10 mouse cellular contexts compared by ENCODE assay signal in the genomic region with DNA sequence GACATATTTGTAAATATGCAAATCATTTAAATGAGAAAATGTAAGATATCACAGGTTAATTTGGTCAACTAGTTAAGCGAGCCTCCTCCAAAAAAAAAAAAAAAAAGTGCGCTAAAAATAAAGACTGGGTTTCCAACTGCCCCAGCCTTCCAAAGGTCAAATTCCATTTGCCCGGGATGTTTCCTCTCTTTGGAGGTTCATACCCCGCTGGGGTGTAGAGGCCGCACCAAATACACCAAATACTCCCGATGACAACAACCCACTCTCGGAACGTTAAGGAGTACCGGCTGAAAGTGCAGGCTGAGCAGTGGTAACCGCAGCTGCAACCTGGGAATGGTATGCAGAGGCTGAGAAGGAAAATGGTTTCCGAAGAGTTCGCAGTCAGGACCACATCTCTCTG. TPM values are rescaled to one million over a fixed set of nuclear protein-coding genes. Genes with fewer than 3 reads are reported as not detected.
DNase-seq lines count a peak whose midpoint lies in the region; ATAC-seq lines count a peak whose summit lies in the region.
"Had no signal": no experiment of that assay in that cellular context is flagged by ENCODE, and none has a peak within 500 bp of the region (broad histone marks: within the 10 kb centered on the region; RNA-seq: fewer than 3 reads in every experiment).

No protein-coding gene starts in this region.

- H3K9ac ChIP-seq in kidney, embryonic 16.5 days (replicated peaks; ENCODE audit: low read length), result no peak overlapping the region
- H3K9ac ChIP-seq in embryonic facial prominence, embryonic 13.5 days, result no peak overlapping the region
- no peak overlapping the region for H3K9ac ChIP-seq in hindbrain, embryonic 14.5 days
- H3K9ac ChIP-seq in midbrain, embryonic 15.5 days, result no peak overlapping the region

- no peaks in the 10 kb centered on the region for H3K27me3 ChIP-seq in kidney, embryonic 16.5 days (ENCODE audit: insufficient read depth, low read length)
- H3K27me3 ChIP-seq in embryonic facial prominence, embryonic 13.5 days, result no peaks in the 10 kb centered on the region
- H3K27me3 ChIP-seq in hindbrain, embryonic 14.5 days (ENCODE audit: control insufficient read depth, insufficient read depth, low read length), result no peaks in the 10 kb centered on the region
- H3K27me3 ChIP-seq in midbrain, embryonic 15.5 days (replicated peaks), result no peaks in the 10 kb centered on the region

- no peak for ATAC-seq in kidney, embryonic 16.5 days (ENCODE audit: low FRiP score, low TSS enrichment)
- no peak for ATAC-seq in embryonic facial prominence, embryonic 13.5 days (ENCODE audit: insufficient number of reproducible peaks, insufficient read depth, low FRiP score, low TSS enrichment, low read depth)
- no peak for ATAC-seq in hindbrain, embryonic 14.5 days (ENCODE audit: low FRiP score)
- ATAC-seq in midbrain, embryonic 15.5 days (replicated peaks), result no peak
- ATAC-seq: inflammation-experienced regulatory T-cells, adult 6 months; Patski had no signal

- H3K9me3 ChIP-seq in kidney, embryonic 16.5 days (ENCODE audit: low read length), result no peaks in the 10 kb centered on the region
- no peaks in the 10 kb centered on the region for H3K9me3 ChIP-seq in embryonic facial prominence, embryonic 13.5 days
- no peaks in the 10 kb centered on the region for H3K9me3 ChIP-seq in hindbrain, embryonic 14.5 days (ENCODE audit: control insufficient read depth, low read length)
- H3K9me3 ChIP-seq in midbrain, embryonic 15.5 days, result no peaks in the 10 kb centered on the region

- WGBS in kidney, embryonic 16.5 days, result 31% methylated on average over 12 of the region's 12 CpGs
- WGBS in embryonic facial prominence, embryonic 13.5 days, result 20% methylated on average over 12 of the region's 12 CpGs
- 26% methylated on average over 12 of the region's 12 CpGs for WGBS in hindbrain, embryonic 14.5 days
- 31% methylated on average over 12 of the region's 12 CpGs for WGBS in midbrain, embryonic 15.5 days

- peak overlapping the region; percentile 19; the same call in 1 of the 2 replicates for H3K4me2 ChIP-seq in kidney, embryonic 16.5 days (replicated peaks; ENCODE audit: low read depth, low read length)
- H3K4me2 ChIP-seq in embryonic facial prominence, embryonic 13.5 days, result peak overlapping the region; percentile 45
- peak overlapping the region; percentile 38 for H3K4me2 ChIP-seq in hindbrain, embryonic 14.5 days (replicated peaks)
- H3K4me2 ChIP-seq in midbrain, embryonic 15.5 days, result peak overlapping the region; percentile 41

- no peak overlapping the region for H3K27ac ChIP-seq in kidney, embryonic 16.5 days (ENCODE audit: low read length)
- H3K27ac ChIP-seq in embryonic facial prominence, embryonic 13.5 days, result no peak overlapping the region
- no peak overlapping the region for H3K27ac ChIP-seq in hindbrain, embryonic 14.5 days
- H3K27ac ChIP-seq in midbrain, embryonic 15.5 days, result no peak overlapping the region

- DNase-seq in kidney, adult 8-10 months, result no peak
- no peak for DNase-seq in hindbrain, embryonic 14.5 days (ENCODE audit: low spot score)
- DNase-seq in retina, postnatal 1 day, result no peak
- no peak for DNase-seq in testis, postnatal 10 days (ENCODE audit: low spot score)
- DNase-seq: lung, adult 2 months had no signal

- 0 out of 2 replicates have a peak, but pooled peaks cover 6% of the 10 kb centered on the region for H3K4me1 ChIP-seq in kidney, embryonic 16.5 days (ENCODE audit: insufficient read depth, low read length)
- peaks cover 6% of the 10 kb centered on the region for H3K4me1 ChIP-seq in embryonic facial prominence, embryonic 13.5 days
- H3K4me1 ChIP-seq in hindbrain, embryonic 14.5 days (replicated peaks; ENCODE audit: control insufficient read depth, insufficient read depth, low read length), result no peaks in the 10 kb centered on the region; the same call in 1 of the 2 replicates
- peaks cover 5% of the 10 kb centered on the region for H3K4me1 ChIP-seq in midbrain, embryonic 15.5 days

- 0 out of 2 replicates have a peak overlapping the region, but pooled peaks have one; percentile 8 for H3K4me3 ChIP-seq in kidney, embryonic 16.5 days (ENCODE audit: low read length)
- H3K4me3 ChIP-seq in embryonic facial prominence, embryonic 13.5 days, result 0 out of 2 replicates have a peak overlapping the region, but pooled peaks have one; percentile 13
- no peak overlapping the region for H3K4me3 ChIP-seq in hindbrain, embryonic 14.5 days (replicated peaks; ENCODE audit: low read length)
- no peak overlapping the region for H3K4me3 ChIP-seq in midbrain, embryonic 15.5 days

- H3K36me3 ChIP-seq in kidney, embryonic 16.5 days (ENCODE audit: insufficient read depth, low read length), result no peaks in the 10 kb centered on the region
- no peaks in the 10 kb centered on the region for H3K36me3 ChIP-seq in embryonic facial prominence, embryonic 13.5 days
- H3K36me3 ChIP-seq in hindbrain, embryonic 14.5 days (replicated peaks; ENCODE audit: control insufficient read depth, insufficient read depth), result no peaks in the 10 kb centered on the region
- no peaks in the 10 kb centered on the region for H3K36me3 ChIP-seq in midbrain, embryonic 15.5 days (replicated peaks)

RNA-seq across cellular contexts. Expression of a gene that starts 19.4 kb away (rescaled TPM):
- polyA plus RNA-seq in kidney, embryonic 16.5 days (2015; fragmentation: Nextera tagmentation; extraction: Ambion mirVana), result 11.4 and 11.8 TPM in 2 replicates
- 10.6 and 12.9 TPM in 2 replicates for polyA plus RNA-seq in embryonic facial prominence, embryonic 13.5 days (2015; fragmentation: Nextera tagmentation; extraction: Ambion mirVana)
- 21.5 and 25.5 TPM in 2 replicates for polyA plus RNA-seq in hindbrain, embryonic 14.5 days (2014; fragmentation: Nextera tagmentation; extraction: Ambion mirVana)
- polyA plus RNA-seq in midbrain, embryonic 15.5 days (2015; fragmentation: Nextera tagmentation; extraction: Ambion mirVana), result 25.3 and 27.3 TPM in 2 replicates

RNA-seq across cellular contexts. Expression of a gene that starts 45.6 kb away (rescaled TPM):
- polyA plus RNA-seq in kidney, embryonic 16.5 days (2015; fragmentation: Nextera tagmentation; extraction: Ambion mirVana), result 1.3 and 1.4 TPM in 2 replicates
- 0.15 and 0.48 TPM in 2 replicates for polyA plus RNA-seq in embryonic facial prominence, embryonic 13.5 days (2015; fragmentation: Nextera tagmentation; extraction: Ambion mirVana)
- 0.31 and 0.32 TPM in 2 replicates for polyA plus RNA-seq in hindbrain, embryonic 14.5 days (2014; fragmentation: Nextera tagmentation; extraction: Ambion mirVana)
- polyA plus RNA-seq in midbrain, embryonic 15.5 days (2015; fragmentation: Nextera tagmentation; extraction: Ambion mirVana), result 0.28 and 0.59 TPM in 2 replicates
- polyA plus RNA-seq: inflammation-experienced regulatory T-cells, adult 6 months; Patski had no signal

Comparison
In these comparisons a context has a peak if more than half of its experiments do, and no peak if none do; other contexts are left out.
1. H3K4me3 ChIP-seq: peak in kidney, embryonic 16.5 days (single experiment) and embryonic facial prominence, embryonic 13.5 days (single experiment); none in hindbrain, embryonic 14.5 days (single experiment) and midbrain, embryonic 15.5 days (single experiment).
2. Peak in every context shown above with its lines, with median percentiles within 50 percentile points of each other: H3K4me2 ChIP-seq.